Mouse (Mus musculus) CD4-positive naive resting alpha-beta T cell, adult 76 days (primary cell): ENCODE results near the gene Zfp955a. TPM values are rescaled to one million over a fixed set of nuclear protein-coding genes. Genes with fewer than 3 reads are reported as not detected.

Experiments used
- total RNA-seq: library from RNA; stranded (reverse); gene quantifications from one replicate; pipeline ENCODE4 v1.2.4, GENCODE M21; 2023

Gene Zfp955a
- 8.2 TPM for total RNA-seq

GRCm38 (mm10) chr17:33254530-33255318, at the start of gene Zfp955a:
Gene Zfp955a, minus strand, starts transcription at chr17:33255145.

GRCm38 (mm10) chr17:33289039-33289875, 34.3 kb upstream of the Zfp955a start, which contains the start of gene Zfp955b:
Gene Zfp955b, plus strand, starts transcription at chr17:33289544.

GRCm38 (mm10) chr17:33264376-33264775, 9.4 kb upstream of the Zfp955a start, which contains the start of gene Olfr63:
Gene Olfr63, plus strand, starts transcription at chr17:33264676.

GRCm38 (mm10) chr17:33221590-33221989, 33.4 kb downstream of the Zfp955a start, which contains the start of gene Olfr1564:
Gene Olfr1564, minus strand, starts transcription at chr17:33221690.

GRCm38 (mm10) chr17:33191002-33191401, 63.9 kb downstream of the Zfp955a start, which contains the start of gene Olfr239:
Gene Olfr239, plus strand, starts transcription at chr17:33191302.

Other genes with a start within 250 kb of the Zfp955a start
- 3.6 TPM for gene Zfp763, start 221.7 kb downstream of the Zfp955a start, total RNA-seq
- not detected for gene 4921501E09Rik, start 187.1 kb downstream of the Zfp955a start, total RNA-seq
- gene Zfp563, start 165.8 kb downstream of the Zfp955a start, total RNA-seq: 3.2 TPM
- gene Morc2b, start 115.5 kb downstream of the Zfp955a start, total RNA-seq: not detected
- not detected for gene Olfr55, start 86.7 kb downstream of the Zfp955a start, total RNA-seq
- gene Olfr239, start 63.8 kb downstream of the Zfp955a start, total RNA-seq: not detected
- not detected for gene Olfr1564, start 33.5 kb downstream of the Zfp955a start, total RNA-seq
- not detected for gene Olfr63, start 9.5 kb upstream of the Zfp955a start, total RNA-seq
- 6.1 TPM for gene Zfp955b, start 34.4 kb upstream of the Zfp955a start, total RNA-seq
- gene Zfp81, start 103.7 kb upstream of the Zfp955a start, total RNA-seq: 16.5 TPM
- gene Zfp101, start 139.5 kb upstream of the Zfp955a start, total RNA-seq: 9.6 TPM
- not detected for gene Actl9, start 177.8 kb upstream of the Zfp955a start, total RNA-seq